Mouse (Mus musculus): ENCODE measurements around the gene Ndst2.

GRCm38 (mm10) chr14:20753792-20754191 lies 19.4 kb upstream of the Ndst2 start:
- TF ChIP-seq CTCF (IDR thresholded peaks at IDR 0.05; ENCODE audit: low read depth, low read length) (no peak), POLR2A (IDR thresholded peaks at IDR 0.05; ENCODE audit: extremely low read depth, insufficient read depth, low read length) (no peak)
